Mouse (Mus musculus): ENCODE results near the gene Fli1. TPM values are rescaled to one million over a fixed set of nuclear protein-coding genes. Genes with fewer than 3 reads are reported as not detected.
A peak's percentile ranks its signal among the peaks of the same experiment; 100 is the strongest.

Gene Fli1
- polyA plus RNA-seq, 1 experiment from 2014 or later = 15.0 TPM

GRCm38 (mm10) chr9:32487401-32487800, 55.3 kb downstream of the Fli1 start:
- DNase-seq (ENCODE audit: low spot score) = no peak
- Histone ChIP-seq H3K4me1 (replicated peaks; ENCODE audit: control insufficient read depth, insufficient read depth, low read length) (no peaks in the 10 kb centered on the region), H3K9me3 (ENCODE audit: control insufficient read depth, low read length) (no peaks in the 10 kb centered on the region), H3K4me3 (ENCODE audit: low read depth, low read length) (no peak overlapping the region), H3K4me2 (ENCODE audit: low read length) (no peak overlapping the region), H3K36me3 (ENCODE audit: control insufficient read depth, insufficient read depth, low read length) (no peaks in the 10 kb centered on the region), H3K9ac (ENCODE audit: low read length) (no peak overlapping the region), H3K27me3 (replicated peaks; ENCODE audit: control insufficient read depth, insufficient read depth, low read length) (no peaks in the 10 kb centered on the region), H3K27ac (ENCODE audit: low read depth) (no peak overlapping the region)
- 88% methylated on average over 4 of the region's 4 CpGs for WGBS
- ATAC-seq (replicated peaks; ENCODE audit: low FRiP score, low TSS enrichment, low read depth) = no peak

GRCm38 (mm10) chr9:32480418-32480817, 62.2 kb downstream of the Fli1 start:
- no peak for DNase-seq (ENCODE audit: low spot score)
- H3K9ac ChIP-seq (ENCODE audit: low read length) = no peak overlapping the region
- H3K36me3 ChIP-seq (ENCODE audit: control insufficient read depth, insufficient read depth, low read length) = no peaks in the 10 kb centered on the region
- H3K4me3 ChIP-seq (ENCODE audit: low read depth, low read length) = no peak overlapping the region
- 89% methylated on average over 5 of the region's 5 CpGs for whole genome bisulfite sequencing
- H3K4me1 ChIP-seq (replicated peaks; ENCODE audit: control insufficient read depth, insufficient read depth, low read length) = peaks cover 8% of the 10 kb centered on the region
- no peak overlapping the region for H3K4me2 ChIP-seq (ENCODE audit: low read length)
- no peaks in the 10 kb centered on the region for H3K9me3 ChIP-seq (ENCODE audit: control insufficient read depth, low read length)
- no peak overlapping the region for H3K27ac ChIP-seq (ENCODE audit: low read depth)
- no peaks in the 10 kb centered on the region for H3K27me3 ChIP-seq (replicated peaks; ENCODE audit: control insufficient read depth, insufficient read depth, low read length)
- no peak for ATAC-seq (replicated peaks; ENCODE audit: low FRiP score, low TSS enrichment, low read depth)

- no peaks in the 10 kb centered on the region for H3K27me3 ChIP-seq (replicated peaks; ENCODE audit: control insufficient read depth, insufficient read depth, low read length)
- H3K4me1 ChIP-seq (replicated peaks; ENCODE audit: control insufficient read depth, insufficient read depth, low read length) = peaks cover 8% of the 10 kb centered on the region
- peaks cover 10% of the 10 kb centered on the region; the same call in 1 of the 2 replicates for H3K36me3 ChIP-seq (ENCODE audit: control insufficient read depth, insufficient read depth, low read length)
- 44% methylated on average over 3 of the region's 3 CpGs for WGBS
- ATAC-seq (replicated peaks; ENCODE audit: low FRiP score, low TSS enrichment, low read depth) (no peak), DNase-seq (ENCODE audit: low spot score) (no peak)
- H3K4me3 ChIP-seq (ENCODE audit: low read depth, low read length) = no peak overlapping the region
- H3K27ac ChIP-seq (ENCODE audit: low read depth) = no peak overlapping the region
- no peaks in the 10 kb centered on the region for H3K9me3 ChIP-seq (ENCODE audit: control insufficient read depth, low read length)
- no peak overlapping the region for H3K9ac ChIP-seq (ENCODE audit: low read length)
- H3K4me2 ChIP-seq (ENCODE audit: low read length) = no peak overlapping the region
These were observed 63.9 kb downstream of the Fli1 start for GRCm38 (mm10) chr9:32478799-32479198.

- ATAC-seq (replicated peaks; ENCODE audit: low FRiP score, low TSS enrichment, low read depth) = no peak
- H3K9ac ChIP-seq (ENCODE audit: low read length) = no peak overlapping the region
- no peaks in the 10 kb centered on the region for H3K9me3 ChIP-seq (ENCODE audit: control insufficient read depth, low read length)
- no peaks in the 10 kb centered on the region for H3K27me3 ChIP-seq (replicated peaks; ENCODE audit: control insufficient read depth, insufficient read depth, low read length)
- 0 out of 2 replicates have a peak overlapping the region, but pooled peaks have one; percentile 30 for H3K27ac ChIP-seq (ENCODE audit: low read depth)
- no peak overlapping the region for H3K4me3 ChIP-seq (ENCODE audit: low read depth, low read length)
- WGBS = 33% methylated on average over 2 of the region's 2 CpGs
- no peak overlapping the region for H3K4me2 ChIP-seq (ENCODE audit: low read length)
- peaks cover 10% of the 10 kb centered on the region; the same call in 1 of the 2 replicates for H3K36me3 ChIP-seq (ENCODE audit: control insufficient read depth, insufficient read depth, low read length)
- DNase-seq (ENCODE audit: low spot score) = no peak
- H3K4me1 ChIP-seq (replicated peaks; ENCODE audit: control insufficient read depth, insufficient read depth, low read length) = peaks cover 8% of the 10 kb centered on the region
These were observed 64.6 kb downstream of the Fli1 start for GRCm38 (mm10) chr9:32478087-32478486.

- 91% methylated on average over 10 of the region's 10 CpGs for WGBS
These were observed 66.1 kb downstream of the Fli1 start for GRCm38 (mm10) chr9:32476604-32477003.

GRCm38 (mm10) chr9:32474621-32475390, 67.9 kb downstream of the Fli1 start:
- WGBS = 80% methylated on average over 10 of the region's 10 CpGs
- H3K27ac ChIP-seq (ENCODE audit: low read depth) = no peak overlapping the region
- H3K9ac ChIP-seq (ENCODE audit: low read length) = no peak overlapping the region
- H3K27me3 ChIP-seq (replicated peaks; ENCODE audit: control insufficient read depth, insufficient read depth, low read length) = no peaks in the 10 kb centered on the region
- H3K4me3 ChIP-seq (ENCODE audit: low read depth, low read length) = no peak overlapping the region
- ATAC-seq (replicated peaks; ENCODE audit: low FRiP score, low TSS enrichment, low read depth) = no peak
- no peak overlapping the region for H3K4me2 ChIP-seq (ENCODE audit: low read length)
- H3K36me3 ChIP-seq (ENCODE audit: control insufficient read depth, insufficient read depth, low read length) = peaks cover 10% of the 10 kb centered on the region; the same call in 1 of the 2 replicates
- H3K4me1 ChIP-seq (replicated peaks; ENCODE audit: control insufficient read depth, insufficient read depth, low read length) = peaks cover 11% of the 10 kb centered on the region
- H3K9me3 ChIP-seq (ENCODE audit: control insufficient read depth, low read length) = no peaks in the 10 kb centered on the region
- DNase-seq (ENCODE audit: low spot score) = no peak

More at GRCm38 (mm10) chr9:32476604-32477003, 66.1 kb downstream of the Fli1 start:
- peaks cover 10% of the 10 kb centered on the region; the same call in 1 of the 2 replicates for H3K36me3 ChIP-seq (ENCODE audit: control insufficient read depth, insufficient read depth, low read length)
- no peaks in the 10 kb centered on the region for H3K9me3 ChIP-seq (ENCODE audit: control insufficient read depth, low read length)
- H3K4me3 ChIP-seq (ENCODE audit: low read depth, low read length) = no peak overlapping the region
- H3K27me3 ChIP-seq (replicated peaks; ENCODE audit: control insufficient read depth, insufficient read depth, low read length) = no peaks in the 10 kb centered on the region
- no peak for DNase-seq (ENCODE audit: low spot score)
- no peak overlapping the region for H3K4me2 ChIP-seq (ENCODE audit: low read length)
- no peak overlapping the region for H3K27ac ChIP-seq (ENCODE audit: low read depth)
- ATAC-seq (replicated peaks; ENCODE audit: low FRiP score, low TSS enrichment, low read depth) = no peak
- H3K9ac ChIP-seq (ENCODE audit: low read length) = no peak overlapping the region
- H3K4me1 ChIP-seq (replicated peaks; ENCODE audit: control insufficient read depth, insufficient read depth, low read length) = peaks cover 8% of the 10 kb centered on the region

- Histone ChIP-seq H3K36me3 (ENCODE audit: control insufficient read depth, insufficient read depth, low read length) (peaks cover 10% of the 10 kb centered on the region; the same call in 1 of the 2 replicates), H3K27me3 (replicated peaks; ENCODE audit: control insufficient read depth, insufficient read depth, low read length) (no peaks in the 10 kb centered on the region), H3K4me1 (replicated peaks; ENCODE audit: control insufficient read depth, insufficient read depth, low read length) (0 out of 2 replicates have a peak, but pooled peaks cover 3% of the 10 kb centered on the region), H3K9me3 (ENCODE audit: control insufficient read depth, low read length) (no peaks in the 10 kb centered on the region), H3K27ac (ENCODE audit: low read depth) (no peak overlapping the region), H3K4me3 (ENCODE audit: low read depth, low read length) (no peak overlapping the region), H3K9ac (ENCODE audit: low read length) (no peak overlapping the region), H3K4me2 (ENCODE audit: low read length) (no peak overlapping the region)
- ATAC-seq (replicated peaks; ENCODE audit: low FRiP score, low TSS enrichment, low read depth) (no peak), DNase-seq (ENCODE audit: low spot score) (no peak)
- WGBS = 92% methylated on average over 3 of the region's 3 CpGs
These were observed 70.3 kb downstream of the Fli1 start for GRCm38 (mm10) chr9:32472346-32472745.

- Histone ChIP-seq H3K27ac (ENCODE audit: low read depth) (no peak overlapping the region), H3K36me3 (ENCODE audit: control insufficient read depth, insufficient read depth, low read length) (peaks cover 7% of the 10 kb centered on the region; the same call in 1 of the 2 replicates), H3K9me3 (ENCODE audit: control insufficient read depth, low read length) (no peaks in the 10 kb centered on the region), H3K27me3 (replicated peaks; ENCODE audit: control insufficient read depth, insufficient read depth, low read length) (no peaks in the 10 kb centered on the region; the same call in 1 of the 2 replicates), H3K4me1 (replicated peaks; ENCODE audit: control insufficient read depth, insufficient read depth, low read length) (0 out of 2 replicates have a peak, but pooled peaks cover 3% of the 10 kb centered on the region), H3K4me3 (ENCODE audit: low read depth, low read length) (no peak overlapping the region), H3K4me2 (ENCODE audit: low read length) (no peak overlapping the region), H3K9ac (ENCODE audit: low read length) (no peak overlapping the region)
- ATAC-seq (replicated peaks; ENCODE audit: low FRiP score, low TSS enrichment, low read depth) = no peak
- WGBS = 82% methylated on average over 8 of the region's 8 CpGs
- DNase-seq (ENCODE audit: low spot score) = no peak
These were observed 73.4 kb downstream of the Fli1 start for GRCm38 (mm10) chr9:32469123-32469751.

All from intestine, embryonic 14.5 days (tissue).